Mouse (Mus musculus): Measurements from ENCODE around the gene Fgf15.

The Fgf15 gene

DNA sequence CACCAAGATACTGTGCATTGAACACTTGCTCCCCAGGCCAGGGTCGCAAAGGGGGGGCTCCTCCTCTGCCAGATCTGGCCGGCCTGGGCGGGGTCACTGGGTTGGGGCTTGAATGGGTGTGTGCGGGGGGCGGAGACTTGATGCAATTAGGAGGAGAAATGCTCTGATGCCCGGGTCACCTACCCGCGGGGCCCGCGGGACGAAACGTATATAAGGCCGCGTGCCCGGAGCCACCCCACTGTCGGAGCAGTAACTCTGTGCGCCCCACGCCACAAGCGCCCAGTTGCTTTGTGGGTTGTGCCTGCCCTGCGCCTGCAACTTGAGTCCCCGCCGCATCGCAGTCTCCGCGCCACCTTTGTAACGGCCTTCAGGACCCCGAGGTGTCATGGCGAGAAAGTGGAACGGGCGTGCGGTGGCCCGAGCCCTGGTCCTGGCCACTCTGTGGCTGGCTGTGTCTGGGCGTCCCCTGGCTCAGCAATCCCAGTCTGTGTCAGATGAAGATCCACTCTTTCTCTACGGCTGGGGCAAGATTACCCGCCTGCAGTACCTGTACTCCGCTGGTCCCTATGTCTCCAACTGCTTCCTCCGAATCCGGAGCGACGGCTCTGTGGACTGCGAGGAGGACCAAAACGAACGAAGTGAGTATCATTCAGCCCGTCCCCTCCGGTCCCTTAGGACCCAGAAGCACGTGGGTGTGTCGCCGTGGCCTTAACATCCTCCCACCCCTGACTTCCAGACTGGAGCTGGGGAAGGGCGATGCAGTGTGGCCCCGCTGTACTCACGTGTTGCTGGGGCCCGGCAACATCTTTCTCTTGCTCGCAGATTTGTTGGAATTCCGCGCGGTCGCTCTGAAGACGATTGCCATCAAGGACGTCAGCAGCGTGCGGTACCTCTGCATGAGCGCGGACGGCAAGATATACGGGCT lies at the start of gene Fgf15:
Gene Fgf15, plus strand, starts transcription at position 238 of the 925 bp plus-strand sequence.
- DNase-seq (ENCODE audit: low read depth), result no peak

GRCm38 (mm10) chr7:144847067-144847466 lies 49.3 kb upstream of the Fgf15 start, which contains the start of gene Fgf4:
TSS of gene Fgf4 (plus strand) at chr7:144847367.
- no peak for DNase-seq (ENCODE audit: low read depth)

GRCm38 (mm10) chr7:144851321-144851720 lies 45.0 kb upstream of the Fgf15 start:
- no peak for DNase-seq (ENCODE audit: low read depth)

DNA sequence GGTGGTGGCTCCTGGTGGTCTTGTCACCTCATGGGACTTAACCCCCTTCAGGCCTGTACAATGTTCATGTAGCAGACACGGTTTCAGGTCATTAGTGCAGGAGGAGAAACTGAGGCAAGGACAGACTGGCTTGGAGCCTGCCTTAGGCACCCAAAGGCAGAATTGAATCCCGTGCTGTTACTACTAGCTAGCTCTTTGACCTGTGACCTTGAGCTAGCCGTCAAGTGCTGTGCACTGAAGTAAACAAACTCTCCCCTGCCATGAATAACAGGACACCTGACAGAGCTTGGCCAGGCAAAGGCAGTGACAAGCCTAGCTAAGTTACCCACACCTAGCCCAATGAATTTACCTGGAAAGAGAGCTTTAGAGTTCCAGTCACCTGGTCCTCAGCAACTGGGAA lies 41.4 kb upstream of the Fgf15 start:
- DNase-seq (ENCODE audit: low read depth), result no peak

DNA sequence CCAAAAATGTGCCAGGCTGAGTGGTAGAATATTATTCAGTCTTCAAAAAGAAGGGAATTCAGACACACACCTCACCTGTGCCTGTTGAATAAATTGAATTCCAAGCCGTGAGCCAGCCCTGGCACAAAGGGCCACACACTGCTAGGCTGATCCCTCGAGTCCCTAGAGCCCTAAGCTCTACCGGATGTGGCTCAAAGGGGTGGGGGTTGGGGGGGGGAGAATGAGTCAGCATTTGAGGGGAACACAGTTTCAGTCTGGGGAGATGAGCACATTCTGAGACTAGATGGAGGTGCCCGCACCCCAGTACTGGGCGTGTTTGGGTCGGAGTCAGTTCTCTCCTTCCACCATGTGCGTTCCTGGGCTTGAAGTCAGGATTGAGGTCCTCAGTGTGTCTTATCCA lies 39.2 kb upstream of the Fgf15 start:
- no peak for DNase-seq (ENCODE audit: low read depth)

DNA sequence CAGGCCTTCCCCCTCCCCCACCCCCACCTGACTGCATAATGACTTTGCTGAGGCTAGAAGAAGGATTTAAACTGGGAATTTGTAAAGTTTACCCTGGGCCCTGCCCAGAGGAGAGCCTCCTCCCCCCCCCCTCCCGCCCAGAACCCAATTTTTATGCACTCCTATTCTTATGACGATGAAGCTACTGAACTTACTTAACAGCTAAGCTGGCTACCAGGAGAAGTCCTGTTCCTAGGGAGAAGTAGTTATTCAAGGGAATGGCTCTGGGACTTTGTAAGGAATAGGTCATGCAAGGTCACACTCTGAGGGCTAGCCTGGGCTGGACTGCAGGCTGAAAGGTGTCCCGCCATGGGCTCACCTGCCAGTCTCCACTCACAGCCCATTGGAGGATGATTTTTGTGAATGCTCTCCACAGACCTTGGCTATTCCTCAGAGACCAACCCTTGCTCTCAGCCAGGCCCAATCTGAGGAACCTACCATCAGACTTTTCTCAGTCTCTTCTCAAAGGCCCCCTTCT lies 38.4 kb upstream of the Fgf15 start:
- no peak for DNase-seq (ENCODE audit: low read depth)

DNA sequence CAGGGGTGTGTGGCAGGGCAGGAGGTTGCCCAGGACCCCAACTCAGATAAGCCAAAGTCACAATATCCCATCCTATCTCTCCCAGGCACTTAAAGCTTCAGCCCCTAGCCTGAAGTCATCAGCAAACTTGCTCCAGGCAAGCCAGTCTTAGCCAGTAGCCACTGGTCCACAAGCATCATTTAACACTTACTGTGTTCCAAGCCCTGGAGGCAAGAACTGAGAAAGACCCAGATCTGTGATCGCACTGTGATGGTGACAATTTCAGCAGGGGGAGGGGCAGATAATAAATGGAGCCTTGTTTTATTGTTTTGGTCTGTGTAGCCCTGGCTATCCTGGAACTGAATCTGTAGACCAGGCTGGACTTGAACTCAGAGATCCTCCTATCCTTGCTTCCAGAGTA lies 37.6 kb upstream of the Fgf15 start:
- DNase-seq (ENCODE audit: low read depth), result no peak

GRCm38 (mm10) chr7:144861056-144861768 lies 35.1 kb upstream of the Fgf15 start:
- DNase-seq (ENCODE audit: low read depth), result no peak

GRCm38 (mm10) chr7:144861769-144862070 lies 34.6 kb upstream of the Fgf15 start:
- no peak for DNase-seq (ENCODE audit: low read depth)

DNA sequence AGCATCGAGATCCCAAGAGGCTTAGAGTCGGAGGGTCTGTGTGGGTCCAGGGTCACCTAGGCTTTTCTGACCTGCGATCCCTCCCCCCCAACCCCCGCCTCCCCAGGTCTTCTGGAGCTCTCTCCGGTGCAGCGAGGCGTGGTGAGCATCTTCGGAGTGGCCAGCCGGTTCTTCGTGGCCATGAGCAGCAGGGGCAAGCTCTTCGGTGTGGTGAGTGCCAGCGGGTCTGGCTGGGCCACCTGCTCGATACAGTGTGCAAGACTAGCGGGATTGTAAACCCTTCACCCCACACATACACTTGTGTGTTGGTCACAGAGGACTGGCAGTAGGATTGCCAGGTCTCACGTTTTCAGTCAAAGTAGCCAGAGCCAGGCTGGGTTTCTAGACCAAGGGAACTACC lies 34.2 kb upstream of the Fgf15 start:
- no peak for DNase-seq (ENCODE audit: low read depth)

DNA sequence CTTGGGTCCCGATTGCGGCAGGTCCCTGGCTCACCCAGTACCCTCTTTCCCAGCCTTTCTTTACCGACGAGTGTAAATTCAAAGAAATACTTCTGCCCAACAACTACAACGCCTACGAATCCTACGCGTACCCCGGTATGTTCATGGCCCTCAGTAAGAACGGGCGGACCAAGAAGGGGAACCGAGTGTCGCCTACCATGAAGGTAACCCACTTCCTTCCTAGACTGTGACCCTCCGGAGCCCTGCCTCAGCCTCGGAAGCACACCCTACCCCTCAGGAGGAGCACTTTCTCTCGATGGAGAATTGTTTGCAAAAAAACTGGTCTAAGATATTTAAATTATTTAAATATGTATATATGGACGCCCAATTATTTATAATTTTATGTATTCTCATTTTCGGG lies 33.6 kb upstream of the Fgf15 start:
- DNase-seq (ENCODE audit: low read depth), result no peak

- no peak for DNase-seq (ENCODE audit: low read depth)
Measured at GRCm38 (mm10) chr7:144863196-144863595, 33.1 kb upstream of the Fgf15 start.

GRCm38 (mm10) chr7:144864160-144864670 lies 32.1 kb upstream of the Fgf15 start:
- DNase-seq (ENCODE audit: low read depth), result no peak

- no peak for DNase-seq (ENCODE audit: low read depth)
Measured at GRCm38 (mm10) chr7:144867161-144867560, 29.2 kb upstream of the Fgf15 start.

GRCm38 (mm10) chr7:144867602-144868001 lies 28.7 kb upstream of the Fgf15 start:
- no peak for DNase-seq (ENCODE audit: low read depth)

DNA sequence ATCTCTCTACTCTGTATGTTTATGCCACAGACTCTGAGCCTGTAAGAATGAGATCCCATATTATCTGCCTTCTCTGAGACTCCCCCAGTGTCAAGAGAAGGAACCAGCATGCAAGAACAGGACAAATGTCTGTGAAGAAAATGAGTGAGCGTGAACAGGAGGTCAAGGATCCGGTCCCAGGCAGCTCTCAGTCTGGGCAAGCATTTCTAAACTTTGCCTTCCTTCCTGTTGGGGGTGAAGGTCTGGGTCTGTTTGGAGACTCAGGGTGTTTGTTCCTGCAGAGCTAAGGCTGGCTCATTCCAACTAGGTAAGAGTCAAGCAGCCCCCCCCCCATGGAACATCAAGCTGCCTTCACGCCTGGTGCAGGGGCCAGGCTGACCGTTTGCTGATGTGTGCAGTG lies 23.9 kb upstream of the Fgf15 start:
- no peak for DNase-seq (ENCODE audit: low read depth)

GRCm38 (mm10) chr7:144873160-144873559 lies 23.2 kb upstream of the Fgf15 start:
- DNase-seq (ENCODE audit: low read depth), result no peak

GRCm38 (mm10) chr7:144874226-144874625 lies 22.1 kb upstream of the Fgf15 start:
- DNase-seq (ENCODE audit: low read depth), result no peak

DNA sequence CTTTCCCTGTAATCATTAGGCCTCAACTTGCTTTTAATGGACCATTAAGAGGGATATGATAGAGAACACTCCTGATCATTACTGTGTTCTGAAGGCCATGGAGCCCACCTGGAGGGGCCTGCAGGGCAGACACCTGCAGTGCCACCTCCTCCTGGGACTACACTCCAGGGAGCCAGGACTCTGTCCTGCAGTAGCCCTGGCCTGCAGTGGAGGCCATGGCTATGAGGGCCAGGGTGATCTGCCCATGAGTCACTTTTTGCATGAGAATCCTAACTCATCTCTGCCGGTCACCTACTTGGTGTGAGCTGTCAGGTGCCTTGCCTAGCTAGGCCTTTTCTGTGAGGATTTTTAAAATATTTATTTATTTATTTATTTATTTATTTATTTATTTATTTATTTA lies 17.9 kb upstream of the Fgf15 start:
- no peak for DNase-seq (ENCODE audit: low read depth)

DNA sequence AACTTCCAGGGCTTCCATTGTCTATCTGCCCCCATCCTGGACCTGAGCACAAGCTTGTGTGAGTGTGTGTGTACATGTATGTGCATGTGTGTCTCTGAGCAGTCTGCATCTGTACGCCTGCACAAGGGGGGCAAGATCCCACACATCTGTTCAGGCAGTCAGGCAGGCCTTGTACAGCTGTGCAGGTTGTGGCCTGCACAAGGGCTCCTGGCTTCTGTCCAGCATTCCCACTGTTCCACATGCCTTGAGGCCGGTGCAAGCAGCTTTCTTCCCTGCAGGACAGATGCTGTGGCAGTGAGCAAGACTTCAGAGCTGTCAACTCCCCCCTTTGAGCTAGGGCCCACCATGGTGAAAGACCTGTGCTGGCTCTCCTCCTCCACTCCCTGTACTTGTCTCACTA lies 13.2 kb upstream of the Fgf15 start:
- DNase-seq (ENCODE audit: low read depth), result peak; percentile 57

GRCm38 (mm10) chr7:144887672-144888071 lies 8.7 kb upstream of the Fgf15 start:
- no peak for DNase-seq (ENCODE audit: low read depth)

DNA sequence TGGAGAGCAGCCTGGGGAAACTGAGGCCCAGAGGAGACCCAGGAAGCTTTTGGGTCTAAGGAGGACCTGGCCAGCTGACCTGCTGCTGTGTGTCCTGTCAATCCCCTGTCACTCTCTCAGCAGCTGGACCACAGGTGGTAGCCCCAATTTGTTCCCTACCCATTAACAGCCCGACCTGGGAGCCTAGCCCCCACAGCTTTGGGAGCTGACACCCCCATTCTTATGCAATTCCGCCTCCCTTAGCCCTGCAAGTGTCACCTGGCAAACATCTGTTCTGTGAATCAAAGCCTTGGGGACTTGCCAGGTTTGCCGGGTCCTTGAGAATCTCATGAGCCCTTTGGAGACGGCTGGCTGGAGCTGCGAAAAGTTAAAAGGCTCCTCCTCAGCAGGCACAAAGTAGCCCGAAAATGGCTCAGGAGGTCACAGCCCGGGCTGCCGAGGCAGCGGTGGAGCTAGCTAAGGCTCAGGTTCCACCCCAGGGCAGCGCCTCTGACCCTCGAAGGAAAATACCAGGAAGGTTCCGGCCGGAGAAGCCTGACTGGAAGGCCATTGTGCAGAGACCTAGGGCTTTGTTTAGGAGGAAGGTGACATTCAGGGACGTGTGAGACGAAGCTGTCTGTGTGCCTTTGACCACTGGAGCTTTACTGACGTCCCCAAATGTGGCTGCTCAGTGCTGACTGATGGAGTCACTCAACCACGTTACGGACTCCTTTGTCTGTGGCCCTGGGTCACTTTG lies 7.6 kb upstream of the Fgf15 start:
- DNase-seq (ENCODE audit: low read depth), result no peak

All from NIH3T3 (cell line).